Mouse (Mus musculus) stomach, postnatal 0 days (tissue): ENCODE measurements around the gene Cenpl. TPM values are rescaled to one million over a fixed set of nuclear protein-coding genes. Genes with fewer than 3 reads are reported as not detected.
A peak's percentile ranks its signal among the peaks of the same experiment; 100 is the strongest.

Source experiments
- ATAC-seq: fragments of 200-750 bp; cut with Nextera tagmentation; 2 replicates; pipeline ENCODE4 v1.8.0; 2017; ENCODE audit not compliant: low FRiP score, low TSS enrichment
- DNase-seq: peaks from one replicate; pipeline ENCODE4 v3.0.0-alpha.2; 2016; ENCODE audit warnings: low spot score
- H3K27ac ChIP-seq: fragments of 300-500 bp; sonication (generic); replicated peaks from 2 replicates; pipeline ENCODE4 v1.5.1; 2014; ENCODE audit warnings: mild to moderate bottlenecking, control low read depth
- H3K27me3 ChIP-seq: fragments of 300-500 bp; sonication (generic); 2 replicates; pipeline ENCODE4 v1.6.1; 2014; ENCODE audit warnings: low read length; ENCODE audit not compliant: control insufficient read depth, insufficient read depth
- H3K36me3 ChIP-seq: fragments of 300-500 bp; sonication (generic); 2 replicates; pipeline ENCODE4 v1.6.1; 2014; ENCODE audit warnings: low read length, mixed read lengths; ENCODE audit not compliant: control insufficient read depth, insufficient read depth
- H3K4me1 ChIP-seq: fragments of 300-500 bp; sonication (generic); replicated peaks from 2 replicates; pipeline ENCODE4 v1.6.1; 2014; ENCODE audit warnings: antibody characterized with exemption; ENCODE audit not compliant: control insufficient read depth, insufficient read depth
- H3K4me2 ChIP-seq: fragments of 300-500 bp; sonication (generic); replicated peaks from 2 replicates; pipeline ENCODE4 v1.6.1; 2014; ENCODE audit warnings: low read depth, mild to moderate bottlenecking, control low read depth, moderate library complexity
- H3K4me3 ChIP-seq: fragments of 300-500 bp; sonication (generic); 2 replicates; pipeline ENCODE4 v1.5.1; 2014; ENCODE audit warnings: low read depth, low read length, control low read depth
- H3K9ac ChIP-seq: fragments of 300-500 bp; sonication (generic); 2 replicates; pipeline ENCODE4 v1.6.1; 2014; ENCODE audit warnings: mild to moderate bottlenecking, low read length, control low read depth, mixed read lengths
- H3K9me3 ChIP-seq: fragments of 300-500 bp; sonication (generic); 2 replicates; pipeline ENCODE4 v1.6.1; 2016; ENCODE audit warnings: low read length; ENCODE audit not compliant: control insufficient read depth
- CTCF ChIP-seq: IDR thresholded peaks from 2 replicates; pipeline ENCODE4 v1.5.1; 2016; ENCODE audit warnings: antibody characterized with exemption, low read depth, mild to moderate bottlenecking, moderate library complexity
- EP300 ChIP-seq: optimal IDR thresholded peaks from 2 replicates; pipeline ENCODE3; 2016; ENCODE audit warnings: antibody characterized with exemption
- whole genome bisulfite sequencing: fragments of 180-500 bp; shearing (Covaris S2); extraction: QIAGEN DNeasy Blood & Tissue Kit; methylation state at CpG from one replicate; pipeline ENCODE4 v1.1.7; 2014; 5-methylcytosine and 5-hydroxymethylcytosine counted together
- polyA plus RNA-seq: library from polyadenylated mRNA; unstranded; fragments of >200 nt; fragmentation: Nextera tagmentation; extraction: Ambion mirVana; gene quantifications from 2 replicates; pipeline ENCODE4 v1.2.1, GENCODE M21; 2015

The Cenpl gene
- polyA plus RNA-seq, 1 experiment from 2014 or later: 10.2 TPM

- 78% methylated on average over 3 of the region's 3 CpGs for WGBS
- Histone ChIP-seq H3K9me3 (no peaks in the 10 kb centered on the region), H3K36me3 (peaks cover 3% of the 10 kb centered on the region; the same call in 1 of the 2 replicates), H3K9ac (no peak overlapping the region), H3K4me1 (no peaks in the 10 kb centered on the region), H3K27me3 (no peaks in the 10 kb centered on the region), H3K27ac (no peak overlapping the region), H3K4me3 (no peak overlapping the region), H3K4me2 (no peak overlapping the region)
- no peak for TF ChIP-seq CTCF
- TF ChIP-seq EP300: no peak
- ATAC-seq: no peak
- DNase-seq: no peak
Measured at GRCm38 (mm10) chr1:161046972-161047371, 23.5 kb upstream of the Cenpl start.

- Histone ChIP-seq H3K4me3 (no peak overlapping the region), H3K27ac (no peak overlapping the region), H3K4me2 (no peak overlapping the region), H3K4me1 (no peaks in the 10 kb centered on the region), H3K9ac (no peak overlapping the region), H3K9me3 (no peaks in the 10 kb centered on the region), H3K27me3 (no peaks in the 10 kb centered on the region), H3K36me3 (peaks cover 2% of the 10 kb centered on the region; the same call in 1 of the 2 replicates)
- 96% methylated on average over 1 of the region's 1 CpGs for WGBS
- no peak for ATAC-seq
- no peak for DNase-seq
- TF ChIP-seq EP300 (no peak), CTCF (no peak)
Measured at GRCm38 (mm10) chr1:161057164-161057563, 13.3 kb upstream of the Cenpl start.

- Histone ChIP-seq H3K9me3 (no peaks in the 10 kb centered on the region), H3K27ac (no peak overlapping the region), H3K4me3 (no peak overlapping the region), H3K4me1 (no peaks in the 10 kb centered on the region), H3K27me3 (no peaks in the 10 kb centered on the region), H3K4me2 (no peak overlapping the region), H3K36me3 (no peaks in the 10 kb centered on the region), H3K9ac (no peak overlapping the region)
- TF ChIP-seq CTCF (no peak), EP300 (no peak)
- WGBS: 83% methylated on average over 1 of the region's 1 CpGs
- DNase-seq (no peak), ATAC-seq (no peak)
Measured at GRCm38 (mm10) chr1:161063351-161063750, 7.2 kb upstream of the Cenpl start.

- Histone ChIP-seq H3K36me3 (no peaks in the 10 kb centered on the region), H3K4me3 (peak overlapping the region; percentile 70), H3K4me1 (peaks cover 5% of the 10 kb centered on the region; the same call in 1 of the 2 replicates), H3K27me3 (no peaks in the 10 kb centered on the region), H3K9ac (peak overlapping the region; percentile 74), H3K4me2 (peak overlapping the region; percentile 69), H3K27ac (no peak overlapping the region; the same call in 1 of the 2 replicates), H3K9me3 (no peaks in the 10 kb centered on the region)
- no peak for DNase-seq
- no peak for TF ChIP-seq CTCF
- TF ChIP-seq EP300: no peak
- WGBS: 0% methylated on average over 12 of the region's 12 CpGs
- no peak for ATAC-seq
Measured at GRCm38 (mm10) chr1:161071272-161071620, 733 bp downstream of the Cenpl start.

GRCm38 (mm10) chr1:161076238-161076637 is 5.7 kb downstream of the Cenpl start:
- Histone ChIP-seq H3K4me2 (no peak overlapping the region), H3K4me1 (peaks cover 5% of the 10 kb centered on the region; the same call in 1 of the 2 replicates), H3K27ac (no peak overlapping the region), H3K9me3 (no peaks in the 10 kb centered on the region), H3K36me3 (no peaks in the 10 kb centered on the region), H3K27me3 (no peaks in the 10 kb centered on the region), H3K9ac (no peak overlapping the region), H3K4me3 (no peak overlapping the region)
- peak; percentile 48 for DNase-seq
- peak; percentile 88 for ATAC-seq
- WGBS: 72% methylated on average over 6 of the region's 6 CpGs
- TF ChIP-seq CTCF (no peak), EP300 (no peak)

- peaks cover 2% of the 10 kb centered on the region; the same call in 1 of the 2 replicates for H3K4me1 ChIP-seq
- ATAC-seq (no peak), DNase-seq (no peak)
- TF ChIP-seq EP300: no peak
- TF ChIP-seq CTCF: no peak
- WGBS: 83% methylated on average over 3 of the region's 3 CpGs
- H3K36me3 ChIP-seq: no peaks in the 10 kb centered on the region
- no peaks in the 10 kb centered on the region for H3K9me3 ChIP-seq
- H3K4me2 ChIP-seq: no peak overlapping the region
- no peaks in the 10 kb centered on the region for H3K27me3 ChIP-seq
- no peak overlapping the region for H3K9ac ChIP-seq
- H3K27ac ChIP-seq: no peak overlapping the region
- no peak overlapping the region for H3K4me3 ChIP-seq
Measured at GRCm38 (mm10) chr1:161077243-161077642, 6.7 kb downstream of the Cenpl start.
